Mouse (Mus musculus) E14TG2a.4 (cell line): ENCODE results near the gene Cntnap1.

ENCODE experiments used
- CTCF ChIP-seq: conservative IDR thresholded peaks from 2 replicates; pipeline ENCODE4 v1.5.1; 2014; ENCODE audit warnings: low read length
- NANOG ChIP-seq: IDR thresholded peaks from 2 replicates; pipeline ENCODE4 v1.6.1; 2014; ENCODE audit warnings: borderline replicate concordance, low read length, mixed read lengths
- POU5F1 ChIP-seq: IDR thresholded peaks from 2 replicates; pipeline ENCODE4 v1.6.1; 2014; ENCODE audit warnings: low read length, borderline replicate concordance

- no peak for TF ChIP-seq CTCF
- no peak for TF ChIP-seq POU5F1
- no peak for TF ChIP-seq NANOG
Measured at GRCm38 (mm10) chr11:101137000-101137399, 33.3 kb upstream of the Cntnap1 start.
